Mouse (Mus musculus) midbrain, embryonic 11.5 days (tissue): ENCODE data around the gene Tstd3. TPM values are rescaled to one million over a fixed set of nuclear protein-coding genes. Genes with fewer than 3 reads are reported as not detected.

ENCODE experiments used
- ATAC-seq: fragments of 200-750 bp; cut with Nextera tagmentation; 2 replicates; pipeline ENCODE4 v1.8.0; 2017; ENCODE audit warnings: moderate TSS enrichment, moderate library complexity; ENCODE audit not compliant: low FRiP score
- DNase-seq: peaks from one replicate; pipeline ENCODE4 v3.0.0; 2015; ENCODE audit warnings: low spot score; ENCODE audit errors: missing footprints
- H3K27ac ChIP-seq: fragments of 300-500 bp; sonication (generic); 2 replicates; pipeline ENCODE4 v1.5.1; 2014; ENCODE audit warnings: low read depth, low read length
- H3K27me3 ChIP-seq: fragments of 300-500 bp; sonication (generic); 2 replicates; pipeline ENCODE4 v1.6.1; 2014; ENCODE audit warnings: mild to moderate bottlenecking, low read length, moderate library complexity, mixed read lengths; ENCODE audit not compliant: control insufficient read depth, insufficient read depth
- H3K36me3 ChIP-seq: fragments of 300-500 bp; sonication (generic); 2 replicates; pipeline ENCODE4 v1.6.1; 2014; ENCODE audit warnings: mild to moderate bottlenecking, low read length, moderate library complexity, mixed read lengths; ENCODE audit not compliant: control insufficient read depth, insufficient read depth
- H3K4me1 ChIP-seq: fragments of 300-500 bp; sonication (generic); 2 replicates; pipeline ENCODE4 v1.6.1; 2014; ENCODE audit warnings: low read length; ENCODE audit not compliant: control insufficient read depth, insufficient read depth
- H3K4me2 ChIP-seq: fragments of 300-500 bp; sonication (generic); 2 replicates; pipeline ENCODE4 v1.6.1; 2014; ENCODE audit warnings: mild to moderate bottlenecking, moderate library complexity
- H3K4me3 ChIP-seq: fragments of 300-500 bp; sonication (generic); 2 replicates; pipeline ENCODE4 v1.5.1; 2014; ENCODE audit warnings: low read depth, low read length
- H3K9ac ChIP-seq: fragments of 300-500 bp; sonication (generic); 2 replicates; pipeline ENCODE4 v1.6.1; 2014; ENCODE audit warnings: low read length
- H3K9me3 ChIP-seq: fragments of 300-500 bp; sonication (generic); 2 replicates; pipeline ENCODE4 v1.6.1; 2016; ENCODE audit warnings: low read length; ENCODE audit not compliant: control insufficient read depth
- WGBS: fragments of 180-500 bp; shearing (Covaris S2); extraction: QIAGEN DNeasy Blood & Tissue Kit; methylation state at CpG from one replicate; pipeline ENCODE4 v1.1.7; 2014; 5-methylcytosine and 5-hydroxymethylcytosine counted together
- polyA plus RNA-seq: library from polyadenylated mRNA; unstranded; fragments of >200 nt; fragmentation: Nextera tagmentation; extraction: Ambion mirVana; gene quantifications from 2 replicates; pipeline ENCODE4 v1.2.1, GENCODE M21; 2014

The Tstd3 gene
- polyA plus RNA-seq, 1 experiment from 2014 or later, result 32.3 TPM

GRCm38 (mm10) chr4:21788903-21789302, 21.9 kb upstream of the Tstd3 start:
- H3K36me3 ChIP-seq, result peaks cover 16% of the 10 kb centered on the region
- H3K9ac ChIP-seq, result no peak overlapping the region
- H3K27me3 ChIP-seq, result no peaks in the 10 kb centered on the region
- H3K4me2 ChIP-seq, result no peak overlapping the region
- ATAC-seq, result no peak
- no peak overlapping the region for H3K4me3 ChIP-seq
- whole genome bisulfite sequencing, result 88% methylated on average over 6 of the region's 6 CpGs
- no peak overlapping the region for H3K27ac ChIP-seq
- DNase-seq, result no peak
- H3K9me3 ChIP-seq, result no peaks in the 10 kb centered on the region
- no peaks in the 10 kb centered on the region for H3K4me1 ChIP-seq

DNA sequence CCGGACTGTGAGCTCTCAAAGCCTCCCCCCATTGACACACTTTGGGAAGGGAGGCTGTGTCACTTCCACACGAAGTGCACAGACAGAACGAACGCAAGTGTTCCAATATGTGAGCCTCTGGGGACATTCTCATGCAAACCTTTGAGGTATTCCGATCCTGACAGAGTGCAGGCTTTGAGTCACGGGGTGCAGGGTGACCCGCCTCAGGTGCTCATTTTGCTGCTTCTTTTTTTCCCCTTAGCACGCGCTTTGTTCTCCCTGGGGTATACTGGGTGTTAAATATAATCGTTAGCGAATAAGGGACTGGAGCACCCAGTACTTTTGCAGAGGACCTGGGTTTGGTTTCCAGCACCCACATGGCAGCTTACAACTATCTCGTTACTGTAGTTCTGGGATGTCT, 19.3 kb upstream of the Tstd3 start:
- peaks cover 20% of the 10 kb centered on the region for H3K36me3 ChIP-seq
- no peaks in the 10 kb centered on the region for H3K4me1 ChIP-seq
- no peak overlapping the region for H3K27ac ChIP-seq
- DNase-seq, result no peak
- no peak overlapping the region for H3K9ac ChIP-seq
- H3K4me3 ChIP-seq, result no peak overlapping the region
- 94% methylated on average over 12 of the region's 12 CpGs for WGBS
- no peaks in the 10 kb centered on the region for H3K9me3 ChIP-seq
- no peak overlapping the region for H3K4me2 ChIP-seq
- no peaks in the 10 kb centered on the region for H3K27me3 ChIP-seq
- no peak for ATAC-seq

DNA sequence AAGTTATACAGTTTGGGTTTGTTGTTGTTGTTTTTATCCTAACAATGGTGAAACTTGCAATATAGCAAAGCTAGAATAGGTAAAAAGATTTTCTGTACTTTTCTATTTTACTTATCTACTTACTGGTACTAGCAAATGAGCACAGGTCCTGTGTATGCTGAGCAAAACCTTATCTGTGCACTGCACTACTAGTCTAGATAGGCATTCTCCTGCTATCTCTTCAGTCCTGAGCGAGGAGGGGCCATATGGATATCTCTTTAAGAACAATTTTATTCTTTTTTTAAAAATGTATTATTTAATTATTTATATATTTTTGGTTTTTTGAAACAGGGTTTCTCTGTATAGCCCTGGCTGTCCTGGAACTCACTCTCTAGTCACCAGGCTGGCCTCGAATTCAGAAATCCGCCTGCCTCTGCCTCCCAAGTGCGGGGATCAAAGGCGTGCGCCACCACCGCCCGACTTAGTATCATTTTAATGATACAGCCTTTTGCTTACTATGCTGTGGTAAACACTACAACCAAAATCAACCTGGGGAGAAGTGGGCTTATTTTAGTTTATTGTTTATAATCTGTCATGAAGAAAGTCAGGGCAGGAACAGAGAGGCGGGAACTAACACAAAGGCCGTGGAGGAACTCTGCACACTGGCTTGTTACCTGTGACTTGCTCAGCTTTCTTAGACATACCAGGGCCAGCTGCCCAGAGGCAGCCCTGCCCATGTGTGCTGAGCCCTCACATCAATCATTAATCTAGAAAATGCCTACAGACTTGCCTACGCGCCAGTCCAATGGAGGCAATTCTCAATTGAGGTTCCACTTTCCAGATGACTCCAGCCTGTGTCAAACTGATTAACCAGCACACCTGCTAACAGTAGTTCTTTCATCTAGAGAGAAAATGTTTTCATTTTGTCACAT, 14.1 kb upstream of the Tstd3 start:
- ATAC-seq (no peak), DNase-seq (no peak)
- no peak overlapping the region for H3K4me3 ChIP-seq
- no peak overlapping the region for H3K4me2 ChIP-seq
- no peaks in the 10 kb centered on the region for H3K27me3 ChIP-seq
- no peaks in the 10 kb centered on the region for H3K9me3 ChIP-seq
- 97% methylated on average over 12 of the region's 12 CpGs for WGBS
- H3K27ac ChIP-seq, result no peak overlapping the region
- peaks cover 15% of the 10 kb centered on the region; the same call in 1 of the 2 replicates for H3K36me3 ChIP-seq
- H3K4me1 ChIP-seq, result peaks cover 5% of the 10 kb centered on the region; the same call in 1 of the 2 replicates
- H3K9ac ChIP-seq, result no peak overlapping the region

DNA sequence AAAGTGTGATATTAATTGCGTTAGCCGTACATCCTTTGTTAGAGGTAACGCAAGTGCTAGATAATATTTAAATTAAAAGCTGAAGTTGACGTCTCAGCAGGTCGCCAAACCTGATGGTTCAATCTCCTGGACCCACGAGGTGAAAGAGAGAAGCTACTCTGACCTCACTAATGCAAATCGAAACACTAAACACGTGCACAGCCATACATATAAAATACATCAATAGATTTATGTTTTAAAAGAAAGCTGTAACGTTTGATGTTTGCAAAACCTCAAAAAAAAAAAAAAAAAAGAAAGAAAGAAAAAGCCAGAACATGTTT, 9.9 kb upstream of the Tstd3 start:
- H3K36me3 ChIP-seq, result peaks cover 4% of the 10 kb centered on the region; the same call in 1 of the 2 replicates
- H3K9ac ChIP-seq, result peak overlapping the region; percentile 87
- H3K27ac ChIP-seq, result no peak overlapping the region
- peak overlapping the region; percentile 56 for H3K4me2 ChIP-seq
- H3K27me3 ChIP-seq, result no peaks in the 10 kb centered on the region
- ATAC-seq (no peak), DNase-seq (no peak)
- H3K4me3 ChIP-seq, result peak overlapping the region; percentile 77
- no peaks in the 10 kb centered on the region for H3K9me3 ChIP-seq
- peaks cover 5% of the 10 kb centered on the region; the same call in 1 of the 2 replicates for H3K4me1 ChIP-seq
- WGBS, result 12% methylated on average over 9 of the region's 9 CpGs

DNA sequence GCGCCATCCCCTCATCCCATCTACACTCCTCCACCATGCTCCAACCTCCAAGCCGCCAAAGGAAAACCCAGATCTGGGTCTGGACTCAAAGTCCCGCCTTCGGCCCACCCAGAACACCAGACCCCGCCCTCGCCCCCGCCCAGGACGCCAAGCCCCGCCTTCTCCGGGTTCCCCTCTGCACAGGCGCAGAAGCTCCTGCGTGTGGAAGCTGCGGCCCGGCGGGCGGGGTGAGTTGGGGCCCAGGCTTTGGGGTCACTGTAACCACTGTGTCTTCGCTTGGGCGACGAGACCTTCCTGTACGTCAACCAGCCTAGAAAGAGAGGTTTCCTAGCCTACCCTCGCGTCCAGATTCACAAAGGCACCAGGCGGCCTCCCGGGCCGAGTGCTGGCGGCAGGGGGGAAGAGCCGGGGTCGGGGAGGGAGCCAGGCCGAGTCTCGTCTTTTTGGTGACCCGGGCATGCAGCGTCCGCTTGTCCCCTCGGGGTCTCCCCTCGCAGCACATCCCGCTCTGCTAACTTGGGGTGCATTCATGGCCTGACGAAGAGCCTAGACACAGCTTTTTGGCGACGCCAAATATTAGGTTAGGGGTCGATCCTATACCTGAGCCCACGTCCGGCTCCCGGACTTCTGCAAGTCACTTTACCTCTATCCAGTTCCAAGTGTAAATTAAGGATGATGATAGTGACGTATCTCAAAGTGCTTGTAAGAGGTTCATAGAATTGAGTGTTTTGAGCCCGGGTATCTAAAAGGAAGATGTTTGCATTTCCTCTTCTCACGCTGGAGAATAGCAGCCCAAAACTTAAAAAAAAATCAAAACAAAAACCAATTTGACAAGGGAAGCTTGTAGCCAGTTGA, 9.3 kb upstream of the Tstd3 start:
- Histone ChIP-seq H3K4me3 (peak overlapping the region; percentile 77), H3K9me3 (no peaks in the 10 kb centered on the region), H3K36me3 (peaks cover 3% of the 10 kb centered on the region; the same call in 1 of the 2 replicates), H3K27me3 (no peaks in the 10 kb centered on the region), H3K4me2 (peak overlapping the region; percentile 56), H3K9ac (peak overlapping the region; percentile 87), H3K4me1 (peaks cover 5% of the 10 kb centered on the region; the same call in 1 of the 2 replicates), H3K27ac (no peak overlapping the region)
- under 1% methylated on average over 46 of the region's 46 CpGs for WGBS
- DNase-seq, result peak; percentile 99
- ATAC-seq, result peak; percentile 98

DNA sequence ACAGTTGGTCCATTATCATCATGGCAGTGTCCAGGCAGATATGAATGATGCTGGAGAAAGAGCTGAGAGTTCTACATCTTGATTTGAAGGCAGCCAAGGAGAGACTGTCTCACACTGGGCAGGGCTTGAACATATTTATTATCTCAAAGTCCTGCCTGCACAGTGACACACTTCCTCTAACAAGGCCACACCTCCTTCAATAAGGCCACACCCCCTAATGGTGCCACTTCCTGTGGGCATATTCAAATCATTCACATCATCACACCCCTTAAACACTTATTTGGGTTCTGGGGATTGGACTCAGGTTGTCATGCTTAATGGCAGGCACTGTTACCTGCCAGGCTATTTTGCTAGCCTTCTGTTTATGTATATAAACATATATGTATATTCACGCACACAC, 5.3 kb upstream of the Tstd3 start:
- H3K27me3 ChIP-seq, result no peaks in the 10 kb centered on the region
- no peak overlapping the region for H3K9ac ChIP-seq
- DNase-seq (no peak), ATAC-seq (no peak)
- no peak overlapping the region for H3K27ac ChIP-seq
- peaks cover 1% of the 10 kb centered on the region; the same call in 1 of the 2 replicates for H3K4me1 ChIP-seq
- no peak overlapping the region for H3K4me2 ChIP-seq
- H3K36me3 ChIP-seq, result no peaks in the 10 kb centered on the region
- 93% methylated on average over 1 of the region's 1 CpGs for WGBS
- H3K4me3 ChIP-seq, result no peak overlapping the region
- H3K9me3 ChIP-seq, result no peaks in the 10 kb centered on the region

- WGBS, result 85% methylated on average over 1 of the region's 1 CpGs
- no peaks in the 10 kb centered on the region for H3K9me3 ChIP-seq
- no peak for ATAC-seq
- H3K27me3 ChIP-seq, result no peaks in the 10 kb centered on the region
- no peaks in the 10 kb centered on the region for H3K36me3 ChIP-seq
- no peak for DNase-seq
- no peak overlapping the region for H3K27ac ChIP-seq
- peaks cover 3% of the 10 kb centered on the region for H3K4me1 ChIP-seq
- H3K9ac ChIP-seq, result no peak overlapping the region
- H3K4me2 ChIP-seq, result no peak overlapping the region
- H3K4me3 ChIP-seq, result no peak overlapping the region
These were observed 4.1 kb upstream of the Tstd3 start for GRCm38 (mm10) chr4:21771064-21771463.

- H3K4me3 ChIP-seq, result peak overlapping the region; percentile 57
- ATAC-seq, result peak; percentile 51
- H3K9ac ChIP-seq, result peak overlapping the region; percentile 68
- DNase-seq, result peak; percentile 82
- no peaks in the 10 kb centered on the region for H3K27me3 ChIP-seq
- WGBS, result 22% methylated on average over 14 of the region's 14 CpGs
- no peak overlapping the region for H3K27ac ChIP-seq
- peak overlapping the region; percentile 74 for H3K4me2 ChIP-seq
- no peaks in the 10 kb centered on the region for H3K9me3 ChIP-seq
- H3K4me1 ChIP-seq, result peaks cover 4% of the 10 kb centered on the region
- no peaks in the 10 kb centered on the region for H3K36me3 ChIP-seq
These were observed 695 bp downstream of the Tstd3 start for GRCm38 (mm10) chr4:21766171-21766862.
